Mouse (Mus musculus) liver, embryonic 14.5 days (tissue): ENCODE measurements around the gene Ttl.

ENCODE experiments used
- CTCF ChIP-seq: IDR thresholded peaks from 2 replicates; pipeline ENCODE4 v1.5.1; 2016; ENCODE audit warnings: antibody characterized with exemption, low read depth, control low read depth
- EP300 ChIP-seq: IDR thresholded peaks from 2 replicates; pipeline ENCODE4 v1.6.1; 2016; ENCODE audit warnings: antibody characterized with exemption, low read depth

DNA sequence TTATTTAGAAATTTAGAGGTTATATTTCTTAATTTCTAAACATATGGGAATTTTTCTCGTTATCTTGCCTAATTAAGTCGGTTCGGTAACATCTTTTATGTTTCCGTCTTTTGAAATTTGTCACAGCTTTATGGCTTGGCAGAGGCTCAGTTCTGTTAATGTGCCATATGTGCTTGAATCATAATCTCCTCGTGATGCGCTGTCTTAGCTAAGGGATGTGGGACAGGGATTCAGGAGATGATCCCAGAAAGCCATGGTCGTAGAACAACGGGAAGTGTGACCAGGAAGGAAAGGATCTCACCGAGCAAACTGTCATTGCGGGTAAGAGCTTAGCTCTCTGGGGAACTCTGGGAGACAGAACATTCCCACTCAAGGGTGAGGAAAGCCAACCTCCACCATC, 74.2 kb downstream of the Ttl start:
- TF ChIP-seq CTCF: no peak
- no peak for TF ChIP-seq EP300
